Mouse (Mus musculus) E14TG2a.4 (cell line): ENCODE data around the gene Fam234a.

Source experiments
- CTCF ChIP-seq: conservative IDR thresholded peaks from 2 replicates; pipeline ENCODE4 v1.5.1; 2014; ENCODE audit warnings: low read length
- NANOG ChIP-seq: IDR thresholded peaks from 2 replicates; pipeline ENCODE4 v1.6.1; 2014; ENCODE audit warnings: borderline replicate concordance, low read length, mixed read lengths
- POU5F1 ChIP-seq: IDR thresholded peaks from 2 replicates; pipeline ENCODE4 v1.6.1; 2014; ENCODE audit warnings: low read length, borderline replicate concordance

GRCm38 (mm10) chr17:26239551-26239950 lies 4.5 kb downstream of the Fam234a start:
- no peak for TF ChIP-seq CTCF
- no peak for TF ChIP-seq POU5F1
- TF ChIP-seq NANOG, result no peak
